Comparison of ENCODE assay signal across 17 mouse cellular contexts in the genomic region with DNA sequence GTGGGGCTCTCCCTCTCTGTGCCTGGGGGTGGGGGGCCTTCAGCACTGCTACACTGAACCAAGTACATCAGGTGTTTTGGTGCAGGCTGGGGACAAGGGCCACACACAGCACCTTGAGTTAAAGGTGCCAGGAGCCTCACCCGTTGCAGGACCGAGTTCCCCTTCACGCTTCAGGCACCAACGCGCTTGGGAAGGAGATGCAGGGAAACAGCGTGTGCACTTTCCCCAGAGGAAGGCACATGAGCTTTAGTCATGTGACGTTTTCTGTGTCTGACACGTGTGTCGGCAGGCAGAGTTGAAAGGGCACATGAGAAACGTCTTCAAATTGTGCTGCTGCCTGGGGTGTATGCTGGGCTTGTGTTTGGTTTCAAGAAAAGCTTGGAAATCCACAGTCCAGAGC. TPM values are rescaled to one million over a fixed set of nuclear protein-coding genes. Genes with fewer than 3 reads are reported as not detected.
"Had no signal": no experiment of that assay in that cellular context is flagged by ENCODE, and none has a peak within 500 bp of the region (broad histone marks: within the 10 kb centered on the region; RNA-seq: fewer than 3 reads in every experiment).

No protein-coding gene starts in this region.

- DNase-seq: layer of hippocampus, adult 9-11 months; liver; liver, embryonic 13.5 days; lung, adult 2 months; lung, postnatal 14 days; lung, postnatal 4 days; midbrain, embryonic 14.5 days; thymus, adult 2 months; thymus, postnatal 14 days; thymus, postnatal 4 days had no signal

- ATAC-seq: intestine, postnatal 0 days had no signal

- H3K9me3 ChIP-seq: limb, embryonic 10.5 days; limb, embryonic 13.5 days; liver, embryonic 13.5 days had no signal

- H3K27me3 ChIP-seq: limb, embryonic 13.5 days; liver, embryonic 13.5 days had no signal

- H3K4me2 ChIP-seq: limb, embryonic 13.5 days; liver, embryonic 13.5 days; midbrain, embryonic 11.5 days had no signal

- H3K4me3 ChIP-seq: layer of hippocampus, adult 2 months; limb, embryonic 10.5 days; limb, embryonic 13.5 days; liver, embryonic 13.5 days had no signal

- H3K27ac ChIP-seq: layer of hippocampus, adult 2 months; limb, embryonic 10.5 days; limb, embryonic 13.5 days; liver, embryonic 13.5 days; stomach, postnatal 0 days had no signal

- H3K9ac ChIP-seq: limb, embryonic 13.5 days; liver, embryonic 13.5 days had no signal

RNA-seq across cellular contexts. Expression of a gene that starts 31.9 kb away (rescaled TPM):
- polyA plus RNA-seq: small intestine, adult 2 months had no signal
